Mouse (Mus musculus): ENCODE data around the gene Dnm3.
A peak's percentile ranks its signal among the peaks of the same experiment; 100 is the strongest.

Gene Dnm3

GRCm38 (mm10) chr1:162075416-162075815 is 402.4 kb downstream of the Dnm3 start:
- DNase-seq (ENCODE audit: low read depth), result peak; percentile 75

- DNase-seq (ENCODE audit: low read depth), result peak; percentile 56
Observed at GRCm38 (mm10) chr1:162074626-162075410, 403.0 kb downstream of the Dnm3 start.

- peak; percentile 61 for DNase-seq (ENCODE audit: low read depth)
Observed at GRCm38 (mm10) chr1:162072917-162073578, 404.8 kb downstream of the Dnm3 start.

- no peak for DNase-seq (ENCODE audit: low read depth)
Observed at GRCm38 (mm10) chr1:162053608-162054007, 424.2 kb downstream of the Dnm3 start.

- peak; percentile 27 for DNase-seq (ENCODE audit: low read depth)
Observed at GRCm38 (mm10) chr1:162053186-162053585, 424.6 kb downstream of the Dnm3 start.

- DNase-seq (ENCODE audit: low read depth), result peak; percentile 78
Observed at GRCm38 (mm10) chr1:162052755-162053154, 425.1 kb downstream of the Dnm3 start.

- DNase-seq (ENCODE audit: low read depth), result peak; percentile 37
Observed at GRCm38 (mm10) chr1:162052138-162052537, 425.7 kb downstream of the Dnm3 start.

- DNase-seq (ENCODE audit: low read depth), result no peak
Observed at GRCm38 (mm10) chr1:162051710-162052109, 426.1 kb downstream of the Dnm3 start.

- DNase-seq (ENCODE audit: low read depth), result no peak
Observed at GRCm38 (mm10) chr1:162047673-162048072, 430.2 kb downstream of the Dnm3 start.

- peak; percentile 69 for DNase-seq (ENCODE audit: low read depth)
Observed at GRCm38 (mm10) chr1:162043788-162044717, 433.8 kb downstream of the Dnm3 start.

GRCm38 (mm10) chr1:162043216-162043615 is 434.6 kb downstream of the Dnm3 start:
- peak; percentile 36 for DNase-seq (ENCODE audit: low read depth)

- DNase-seq (ENCODE audit: low read depth), result no peak
Observed at GRCm38 (mm10) chr1:162042384-162042783, 435.4 kb downstream of the Dnm3 start.

- peak; percentile 60 for DNase-seq (ENCODE audit: low read depth)
Observed at GRCm38 (mm10) chr1:162040490-162041274, 437.2 kb downstream of the Dnm3 start.

GRCm38 (mm10) chr1:162039808-162040207 is 438.0 kb downstream of the Dnm3 start:
- DNase-seq (ENCODE audit: low read depth), result peak; percentile 90

GRCm38 (mm10) chr1:162039011-162039595 is 438.7 kb downstream of the Dnm3 start:
- DNase-seq (ENCODE audit: low read depth), result peak; percentile 82

GRCm38 (mm10) chr1:162038431-162038830 is 439.4 kb downstream of the Dnm3 start:
- DNase-seq (ENCODE audit: low read depth), result peak; percentile 55

GRCm38 (mm10) chr1:162037968-162038421 is 439.8 kb downstream of the Dnm3 start:
- peak; percentile 91 for DNase-seq (ENCODE audit: low read depth)

- peak; percentile 55 for DNase-seq (ENCODE audit: low read depth)
Observed at GRCm38 (mm10) chr1:162037185-162037765, 440.6 kb downstream of the Dnm3 start.

- no peak for DNase-seq (ENCODE audit: low read depth)
Observed at GRCm38 (mm10) chr1:162036461-162036835, 441.4 kb downstream of the Dnm3 start.

- DNase-seq (ENCODE audit: low read depth), result no peak
Observed at GRCm38 (mm10) chr1:162035800-162036460, 441.9 kb downstream of the Dnm3 start.

Measured in NIH3T3 (cell line).